Mouse (Mus musculus) MEL (cell line): Measurements from ENCODE around the gene Asxl2.

Source experiments
- CHD2 ChIP-seq: IDR thresholded peaks from 2 replicates; pipeline ENCODE4 v1.6.1; 2011; ENCODE audit warnings: low read length, improper control_type of control experiment
- HCFC1 ChIP-seq: IDR thresholded peaks from 2 replicates; pipeline ENCODE4 v1.6.1; 2012; ENCODE audit warnings: low read depth, mild to moderate bottlenecking, inconsistent platforms, low read length, improper control_type of control experiment, moderate library complexity
- MEF2A ChIP-seq: IDR thresholded peaks from 2 replicates; pipeline ENCODE4 v1.6.1; 2014; ENCODE audit warnings: low read depth, mild to moderate bottlenecking, inconsistent platforms, low read length, improper control_type of control experiment; ENCODE audit not compliant: poor library complexity, insufficient replicate concordance, severe bottlenecking; ENCODE audit errors: extremely low read depth
- POLR2AphosphoS2 ChIP-seq: IDR thresholded peaks from 2 replicates; pipeline ENCODE4 v1.6.1; 2011; ENCODE audit warnings: low read length, improper control_type of control experiment
- TAL1 ChIP-seq: IDR thresholded peaks from 2 replicates; pipeline ENCODE4 v1.6.1; 2012; ENCODE audit warnings: mild to moderate bottlenecking, inconsistent platforms, low read length, moderate library complexity, mixed read lengths
- ZC3H11A ChIP-seq: IDR thresholded peaks from 2 replicates; pipeline ENCODE4 v1.6.1; 2012; ENCODE audit warnings: low read depth, mild to moderate bottlenecking, inconsistent platforms, low read length, improper control_type of control experiment

GRCm38 (mm10) chr12:3440916-3441315 is 14.3 kb downstream of the Asxl2 start:
- TF ChIP-seq CHD2 (no peak), MEF2A (no peak), ZC3H11A (no peak), HCFC1 (no peak), TAL1 (no peak), POLR2AphosphoS2 (no peak)
